Mouse (Mus musculus) c-Kit-positive CD71-positive TER-119-negative erythroid progenitor cells, embryonic 14.5 days (primary cell): ENCODE measurements around the gene Tldc2.

Experiments used
- DNase-seq: peaks from one replicate; pipeline ENCODE4 v3.0.0-alpha.2; 2013; ENCODE audit warnings: low read depth

Tldc2 gene

DNA sequence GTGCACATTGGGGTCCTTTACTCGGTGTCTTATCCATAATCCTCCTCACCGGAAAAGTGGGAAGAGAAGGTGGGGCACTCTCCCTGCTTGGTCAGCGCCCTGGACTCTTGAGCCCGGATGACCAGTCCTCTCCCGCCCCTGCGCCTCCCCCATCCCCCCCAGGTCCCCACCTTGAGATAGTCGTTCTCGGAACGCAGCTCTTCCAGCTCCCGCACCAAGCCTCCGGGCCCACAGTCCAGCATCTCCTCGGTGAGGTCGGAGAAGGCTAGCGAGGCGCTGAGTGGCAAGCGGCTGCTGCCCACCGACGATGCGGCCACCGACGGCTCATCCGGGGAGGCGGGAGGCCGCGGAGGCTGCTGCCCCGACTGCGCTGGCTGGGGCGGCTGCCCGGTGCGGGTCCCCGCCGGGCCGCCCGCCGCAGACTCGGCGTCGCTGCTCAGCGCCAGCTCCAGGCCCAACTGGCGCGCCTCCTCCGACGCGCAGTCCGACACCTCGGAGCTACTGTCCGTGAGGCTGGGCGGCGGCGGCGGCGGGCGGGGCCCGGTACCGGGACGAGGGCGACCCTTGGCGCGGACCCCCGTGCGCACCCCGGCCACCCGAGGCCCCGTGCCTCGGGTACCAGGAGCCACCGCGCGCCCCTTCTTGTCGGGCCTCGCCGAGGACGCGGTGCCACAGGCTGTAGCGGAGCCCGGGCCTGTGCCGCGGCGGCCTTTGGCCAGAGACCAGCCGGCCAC lies 8.6 kb upstream of the Tldc2 start:
- no peak for DNase-seq

DNA sequence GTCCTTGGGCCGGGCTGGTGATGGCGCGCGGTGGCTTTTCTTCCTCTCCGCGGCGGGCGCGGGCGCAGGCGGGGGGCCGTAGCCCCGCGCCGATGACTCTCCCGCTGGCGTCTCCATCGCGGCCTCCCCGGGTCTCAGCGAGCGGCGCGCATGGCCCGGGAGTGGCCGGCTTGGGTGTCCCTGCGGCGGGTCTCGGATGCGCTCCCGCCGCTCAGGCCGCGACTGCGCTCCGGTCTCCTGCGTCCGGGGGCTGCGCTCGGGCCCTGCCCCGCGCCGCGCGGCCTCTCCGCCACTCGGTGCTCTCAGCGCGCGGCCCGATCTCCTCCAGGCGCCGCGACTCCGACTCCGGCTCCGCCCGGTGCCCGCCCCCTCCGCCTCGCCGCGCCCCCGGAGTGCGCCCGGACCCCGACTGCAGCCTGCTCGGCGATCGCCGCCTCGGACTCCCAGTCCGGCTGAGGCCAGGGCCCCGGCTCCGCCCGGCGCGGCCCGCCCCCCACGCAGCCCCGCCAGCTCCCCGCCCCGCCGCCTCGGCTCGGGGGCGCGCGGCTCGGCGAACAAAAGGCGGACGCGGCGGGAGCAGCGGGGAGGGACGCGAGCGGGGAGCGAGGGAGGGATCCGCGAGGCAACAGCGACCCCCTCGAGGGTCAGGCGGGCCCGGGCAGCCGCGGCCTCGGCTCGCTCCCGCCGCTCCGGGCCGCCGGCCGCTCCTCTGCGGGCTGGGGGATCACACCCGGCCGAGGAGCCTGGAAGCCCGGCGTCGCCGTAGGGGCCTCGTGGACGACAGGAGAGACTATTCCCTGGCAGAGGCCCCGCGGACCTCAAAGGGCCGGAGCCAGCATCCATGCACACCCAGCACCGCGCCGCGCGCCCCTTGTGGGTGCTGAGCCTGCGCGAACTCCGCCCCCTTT lies 7.8 kb upstream of the Tldc2 start, which contains the start of gene Soga1:
Gene Soga1, minus strand, starts transcription at position 462 of the 908 bp plus-strand sequence.
- no peak for DNase-seq

DNA sequence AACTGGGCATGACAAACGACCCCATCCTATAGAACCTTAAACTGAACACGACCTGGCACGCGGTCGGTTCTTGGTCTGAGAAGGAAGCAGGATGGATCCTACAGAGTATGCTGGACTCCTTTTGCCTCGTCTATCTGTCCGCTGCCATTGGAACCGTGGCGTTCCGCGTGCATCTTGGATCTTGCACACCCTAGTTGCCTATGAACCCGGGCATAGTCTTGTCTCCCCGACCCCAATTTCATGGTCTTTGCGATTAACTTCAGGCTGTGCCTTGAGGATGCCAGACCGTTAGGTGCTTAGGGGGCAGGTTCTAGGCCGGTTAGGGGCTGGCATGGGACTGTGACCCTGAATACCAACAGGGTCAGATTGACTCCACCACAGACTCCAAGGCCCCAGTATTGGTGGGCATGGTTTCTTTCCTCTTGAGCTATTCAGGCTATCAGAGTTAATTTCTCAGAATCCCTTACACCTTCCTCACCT lies 7.1 kb upstream of the Tldc2 start:
- no peak for DNase-seq

DNA sequence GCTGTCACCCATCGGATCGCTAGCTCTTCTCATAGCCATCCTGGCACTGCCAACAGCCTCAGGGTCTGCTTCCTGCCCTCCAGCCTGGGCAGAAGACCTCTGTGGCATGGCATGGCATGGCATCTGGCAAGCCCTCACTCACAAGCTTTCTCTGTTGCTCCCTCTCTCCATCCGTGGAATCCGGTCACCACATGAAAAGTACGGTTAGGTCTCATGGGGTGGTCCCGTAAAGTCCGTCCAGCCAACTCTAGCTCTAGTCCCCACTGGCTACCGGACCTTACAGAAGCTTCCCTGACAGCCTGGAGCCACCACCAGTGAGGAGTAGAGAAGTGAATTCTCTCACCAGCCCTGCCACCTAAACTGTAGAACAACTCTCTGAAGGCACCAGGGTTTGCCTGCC lies 5.5 kb upstream of the Tldc2 start:
- no peak for DNase-seq

DNA sequence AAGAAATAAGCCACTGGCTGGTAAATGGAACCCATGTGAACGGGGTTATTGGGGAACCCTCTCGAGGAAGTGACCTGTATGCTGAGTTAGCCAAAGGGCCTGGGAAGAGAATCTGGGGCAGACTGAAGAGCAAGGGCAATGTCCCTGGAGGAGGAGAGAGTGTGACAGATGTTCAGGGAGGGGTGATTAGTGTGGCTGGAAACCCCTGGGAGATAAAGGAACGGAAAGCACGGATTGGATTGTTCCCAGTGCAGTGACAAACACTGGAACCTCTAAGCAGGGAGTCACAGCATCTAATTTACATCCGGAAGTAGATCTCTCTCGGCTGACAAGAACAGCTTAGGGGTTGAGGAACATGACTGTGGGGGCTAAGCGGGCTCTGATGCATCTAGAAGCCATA lies 4.9 kb upstream of the Tldc2 start:
- no peak for DNase-seq

DNA sequence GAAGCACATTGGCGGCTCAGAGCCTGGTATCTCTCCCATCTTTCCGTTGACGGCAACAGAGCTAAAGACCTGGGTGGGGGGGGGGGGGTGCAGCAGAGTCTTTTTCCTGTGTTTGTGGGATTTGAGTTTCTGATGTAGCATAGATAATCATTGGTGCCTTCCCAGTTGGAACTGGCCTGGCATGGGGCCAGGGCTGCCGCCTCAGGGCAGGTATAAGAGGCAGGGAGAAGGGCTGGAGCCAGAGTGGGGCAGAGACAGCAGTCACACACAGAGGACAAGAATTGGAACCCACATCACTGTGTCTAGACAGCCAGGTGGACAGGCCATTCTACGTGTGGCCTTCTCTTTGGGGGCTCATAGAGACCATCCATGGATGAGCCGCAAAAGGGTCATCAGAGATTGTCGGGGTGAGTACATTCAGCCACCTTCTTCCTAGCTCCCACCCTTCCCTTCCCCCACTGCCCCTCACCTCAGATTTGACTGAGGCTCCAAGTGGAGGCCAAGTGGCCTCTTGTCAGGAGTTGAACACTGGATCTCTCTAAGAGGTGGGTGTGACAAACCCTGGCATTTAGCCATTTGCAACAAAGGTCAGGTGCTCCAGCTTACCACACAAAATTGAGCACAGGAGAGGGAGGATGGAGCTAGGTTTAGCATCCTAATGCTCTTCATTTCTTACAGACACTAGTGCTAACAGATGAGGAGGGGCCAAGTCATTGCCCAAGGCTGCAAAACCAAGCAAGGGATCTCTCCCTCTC lies 1.8 kb upstream of the Tldc2 start:
- no peak for DNase-seq

DNA sequence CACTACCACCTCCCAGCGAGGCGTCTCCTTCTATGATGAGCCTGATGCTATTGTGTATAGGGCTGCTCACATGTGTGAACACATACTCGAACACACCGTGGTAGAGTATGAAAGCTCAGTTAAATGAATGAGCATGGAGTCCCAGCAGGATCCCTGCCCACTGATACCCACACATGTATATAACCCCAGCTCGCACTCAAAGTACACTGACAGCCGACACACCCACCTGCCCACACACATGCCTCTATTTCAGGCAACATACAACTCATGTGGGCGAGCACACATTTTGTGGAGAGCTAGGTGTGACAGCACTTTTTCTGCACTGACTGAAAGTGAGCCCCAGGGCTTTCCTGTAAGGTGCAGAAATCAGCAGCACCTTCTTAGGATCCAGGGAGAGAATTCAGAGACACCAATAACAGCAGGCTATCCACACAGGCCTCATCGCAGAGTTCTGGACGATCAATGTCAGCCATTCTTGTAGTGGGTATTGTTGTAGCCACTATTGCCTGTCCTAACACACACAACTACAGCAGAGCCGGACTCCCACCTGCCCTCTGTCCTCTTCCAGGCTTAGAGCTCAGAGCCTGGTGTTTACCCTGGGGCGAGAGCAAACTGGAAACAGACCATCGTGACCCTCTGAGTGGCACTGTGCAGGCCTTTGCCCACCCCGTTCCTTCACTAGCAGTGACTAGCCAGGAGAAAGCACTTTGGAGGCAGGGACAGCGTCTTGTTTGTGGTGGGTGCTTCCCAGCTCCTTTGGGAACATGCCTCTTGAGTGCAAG lies 872 bp downstream of the Tldc2 start:
- DNase-seq: no peak

DNA sequence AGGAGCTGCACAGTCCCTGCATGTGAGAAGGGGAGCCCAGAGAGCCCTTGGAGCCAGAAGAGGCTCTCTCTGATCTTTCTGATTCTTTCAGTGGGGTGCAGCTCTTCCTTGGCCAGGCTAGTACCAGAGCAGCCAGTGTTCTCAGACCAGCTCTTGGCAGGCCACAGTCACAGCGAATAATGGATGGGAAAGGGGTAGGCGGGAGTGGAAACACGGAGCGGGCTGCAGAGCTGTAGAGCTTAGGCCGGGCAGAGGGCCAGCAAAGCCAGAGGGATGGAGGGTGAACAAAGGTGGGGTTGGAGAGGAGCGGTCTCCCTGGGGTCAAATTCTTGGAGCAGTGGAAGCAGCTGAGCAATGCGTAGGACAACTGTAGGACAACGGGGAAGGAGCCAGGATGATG lies 5.2 kb downstream of the Tldc2 start:
- no peak for DNase-seq

DNA sequence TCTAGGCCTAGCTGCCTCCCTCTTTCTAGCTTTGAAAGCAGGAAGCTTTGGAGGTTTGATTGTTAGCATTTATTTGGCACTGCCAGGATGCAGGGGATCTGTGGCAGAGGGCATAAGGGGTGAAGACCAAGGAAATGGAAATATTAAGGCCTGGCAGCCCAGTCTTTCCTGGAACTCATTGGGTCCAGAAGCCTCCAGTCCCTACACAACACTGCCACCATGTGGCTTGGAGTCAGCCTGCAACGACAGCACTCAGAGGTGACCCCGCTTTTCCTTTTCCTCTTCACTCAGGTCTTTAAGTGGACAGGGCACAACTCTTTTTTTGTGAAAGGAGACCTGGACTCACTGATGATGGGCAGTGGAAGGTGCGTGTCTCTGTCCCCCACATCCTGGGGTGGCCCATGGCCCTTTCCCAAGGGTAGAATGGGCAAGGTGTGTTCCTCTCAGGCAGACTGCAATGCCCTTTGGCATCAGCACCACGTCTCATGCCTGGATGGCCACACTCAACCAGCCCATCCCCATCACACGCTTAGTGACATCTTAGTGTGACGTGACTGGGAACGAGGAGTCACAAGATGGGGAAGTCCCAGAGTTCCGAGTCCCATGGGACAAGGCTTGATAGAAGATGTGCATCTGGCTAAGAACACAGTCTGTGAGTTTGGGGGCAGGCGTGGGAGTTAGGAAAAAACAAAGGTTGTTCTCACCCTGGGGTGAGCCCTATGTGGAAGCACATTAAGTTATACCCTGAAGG lies 8.3 kb downstream of the Tldc2 start:
- peak; percentile 39 for DNase-seq

DNA sequence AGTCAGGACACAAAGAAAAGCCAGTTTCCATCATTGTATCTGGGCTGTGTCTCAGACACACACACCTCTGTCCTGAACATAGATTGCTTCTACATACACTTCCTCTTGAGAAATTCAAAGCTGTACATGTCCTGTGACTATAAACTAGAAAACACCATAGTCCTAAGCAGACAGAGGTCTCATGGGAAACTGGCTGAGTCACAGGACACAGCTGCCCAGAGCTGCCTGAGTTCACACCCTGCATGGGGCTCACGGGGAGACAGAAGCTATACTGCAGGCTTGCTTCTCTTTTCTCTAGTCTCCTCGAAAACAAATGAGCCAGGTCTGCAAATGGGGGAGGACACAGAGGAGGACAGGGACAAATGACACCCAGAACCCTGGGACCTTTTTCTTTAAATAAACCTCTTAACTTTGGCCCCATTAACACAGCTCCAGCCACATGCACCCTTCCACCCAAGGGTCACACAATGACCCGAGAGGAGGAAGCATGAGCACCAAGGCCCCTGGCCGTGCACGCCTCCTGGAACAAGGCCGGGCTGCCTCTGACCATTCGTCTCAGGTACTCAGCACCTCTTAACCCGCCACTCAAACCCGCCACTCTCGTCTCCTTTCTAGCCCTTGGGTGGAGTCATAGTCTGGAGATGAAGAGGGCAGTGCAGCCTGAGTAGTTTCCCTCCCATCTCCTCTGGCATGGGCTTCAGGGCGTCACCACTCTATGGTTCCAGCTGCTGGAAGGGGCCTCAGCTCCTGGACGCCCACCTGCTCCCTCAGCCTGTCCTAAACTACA lies 12.9 kb downstream of the Tldc2 start:
- DNase-seq: no peak

DNA sequence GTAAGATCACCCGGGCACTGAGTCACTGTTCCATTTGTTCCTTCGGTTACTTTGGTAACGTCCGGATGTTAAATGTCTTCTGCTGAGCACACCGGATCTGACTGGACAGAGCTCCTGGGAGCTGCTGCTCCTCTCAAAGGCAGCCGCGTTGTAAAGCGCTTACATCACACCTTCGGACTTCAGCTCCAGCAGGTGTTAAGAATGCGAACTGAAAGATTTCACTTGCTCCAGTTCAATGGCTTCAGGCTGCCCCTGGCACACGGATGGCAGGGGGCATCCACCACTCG lies 13.4 kb downstream of the Tldc2 start:
- DNase-seq: no peak

DNA sequence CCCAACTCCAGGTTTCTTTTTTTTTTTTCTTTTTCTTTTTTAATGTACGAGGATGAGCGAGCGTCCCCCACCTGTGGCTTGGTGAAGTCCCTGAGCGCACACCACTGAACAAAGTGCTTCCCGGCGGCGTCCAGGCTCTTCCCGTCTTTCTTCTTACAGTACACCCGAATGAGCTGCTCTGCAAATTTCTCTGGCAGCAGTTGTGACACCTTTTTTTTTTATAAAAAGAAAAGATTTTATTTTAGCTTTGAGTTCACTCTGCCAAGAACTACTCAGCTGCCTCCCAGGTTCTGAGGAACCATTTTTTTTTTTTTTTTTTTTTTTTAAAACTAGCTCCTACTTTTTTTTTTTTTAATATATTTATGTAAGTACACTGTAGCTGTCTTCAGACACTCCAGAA lies 14.8 kb downstream of the Tldc2 start:
- no peak for DNase-seq

DNA sequence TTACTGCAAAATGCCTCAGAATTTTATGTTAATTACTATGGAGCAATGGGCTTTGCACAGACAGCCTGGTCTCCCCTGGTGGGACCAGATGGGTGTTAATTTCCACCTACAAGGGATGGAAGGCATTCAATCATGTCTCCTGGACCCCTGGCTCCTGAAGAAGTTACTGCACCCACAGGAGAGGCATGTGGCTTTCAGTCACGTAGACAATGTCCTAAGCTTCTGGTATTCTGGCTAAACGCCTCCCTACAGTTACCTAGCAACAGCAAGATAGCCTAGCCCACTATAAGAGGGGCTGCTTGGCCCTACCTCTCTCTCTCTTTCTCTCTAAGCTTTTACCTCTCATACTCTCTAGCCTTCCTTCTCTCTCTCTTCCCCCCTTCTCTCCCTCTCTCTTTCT lies 15.4 kb downstream of the Tldc2 start:
- DNase-seq: no peak

DNA sequence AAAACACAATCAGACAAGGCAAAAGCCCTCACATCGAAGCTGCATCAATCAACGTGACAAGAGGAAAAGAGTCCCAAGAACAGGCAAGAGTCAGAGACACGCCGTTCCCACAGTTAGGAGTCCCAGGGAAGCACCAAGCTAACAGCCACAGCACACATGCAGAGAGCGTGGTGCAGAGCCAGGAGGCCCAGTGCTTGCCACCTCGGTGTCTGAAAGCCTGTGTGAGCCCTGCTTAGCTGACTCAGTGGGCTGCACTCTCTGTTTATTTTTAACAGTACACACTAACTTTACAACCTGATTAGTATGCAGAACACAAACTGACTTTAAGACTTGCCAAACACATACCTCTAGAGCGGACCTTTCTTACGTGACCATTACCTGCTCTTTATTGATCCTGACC lies 17.6 kb downstream of the Tldc2 start:
- no peak for DNase-seq

DNA sequence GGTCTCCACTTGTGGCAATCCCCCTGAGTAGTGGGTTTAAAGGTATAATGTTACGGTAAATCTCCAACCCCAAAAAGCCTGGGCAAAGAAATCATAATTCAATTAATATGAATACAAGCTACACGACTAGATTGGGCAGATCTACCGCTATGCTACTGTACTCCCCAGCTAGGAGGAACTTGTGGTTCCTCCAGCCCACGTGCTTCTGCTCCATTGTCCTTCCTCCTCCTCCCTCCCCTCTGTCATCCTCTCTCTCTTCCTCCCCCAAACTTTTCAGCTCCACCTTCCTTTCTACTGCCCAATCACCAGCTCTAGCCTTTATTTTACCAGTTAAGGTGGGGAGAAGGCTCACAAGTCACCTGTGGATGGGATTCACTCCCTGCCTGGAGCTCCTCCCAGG lies 21.4 kb downstream of the Tldc2 start:
- no peak for DNase-seq

DNA sequence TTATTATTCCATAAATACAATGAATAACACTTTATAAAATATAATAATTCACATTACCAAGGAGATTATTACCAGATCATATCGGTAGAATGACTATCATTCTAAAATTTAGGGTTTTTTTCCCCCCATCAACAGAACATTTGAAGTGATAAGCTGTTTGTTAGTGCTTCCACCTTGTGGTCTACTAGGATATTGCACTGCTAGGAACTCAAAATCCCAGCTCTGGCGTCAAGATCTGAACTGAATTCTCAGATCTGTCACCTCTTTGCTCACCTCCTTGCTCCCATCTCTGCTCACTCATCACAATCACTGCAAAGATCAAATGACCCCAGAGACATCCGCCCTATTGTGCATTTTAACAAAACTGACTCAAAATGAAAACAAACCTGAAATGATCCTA lies 30.1 kb downstream of the Tldc2 start:
- peak; percentile 44 for DNase-seq

DNA sequence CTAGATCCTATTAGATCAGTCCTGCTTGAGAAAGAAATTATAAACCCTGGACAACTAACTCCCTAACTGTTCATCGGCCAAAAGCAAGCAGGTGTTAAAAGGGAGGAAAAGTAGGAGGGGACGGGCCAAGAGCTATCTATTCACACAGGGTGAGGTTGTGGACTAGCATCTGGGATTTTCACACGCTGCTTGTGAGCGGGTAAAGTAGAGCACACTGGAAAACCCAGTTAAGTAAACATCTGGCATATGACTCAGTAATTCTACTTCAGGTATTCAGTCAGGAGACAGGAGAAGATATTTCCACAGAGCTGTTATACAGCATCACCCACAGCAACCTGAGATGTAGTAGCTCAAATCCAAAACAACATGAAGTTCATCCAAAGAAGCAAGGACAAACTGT lies 31.7 kb downstream of the Tldc2 start:
- DNase-seq: no peak

DNA sequence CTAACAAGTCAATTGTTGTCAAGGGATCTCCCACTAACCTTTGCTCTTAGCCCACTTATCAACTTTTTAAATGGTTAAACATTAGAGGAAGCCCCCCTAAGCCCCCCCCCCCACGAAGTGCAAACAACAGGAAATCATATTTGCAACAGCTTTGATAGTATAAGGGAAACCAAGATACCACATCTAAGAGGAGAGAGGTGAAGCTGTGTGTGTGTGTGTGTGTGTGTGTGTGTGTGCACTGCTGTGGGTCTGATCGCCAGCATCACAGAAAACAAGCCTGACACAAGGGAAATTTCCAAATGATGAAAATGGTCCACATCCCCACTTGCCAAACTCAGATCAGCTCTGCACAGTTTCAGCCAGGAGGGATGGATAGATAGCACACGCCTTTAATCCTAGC lies 32.2 kb downstream of the Tldc2 start:
- no peak for DNase-seq

DNA sequence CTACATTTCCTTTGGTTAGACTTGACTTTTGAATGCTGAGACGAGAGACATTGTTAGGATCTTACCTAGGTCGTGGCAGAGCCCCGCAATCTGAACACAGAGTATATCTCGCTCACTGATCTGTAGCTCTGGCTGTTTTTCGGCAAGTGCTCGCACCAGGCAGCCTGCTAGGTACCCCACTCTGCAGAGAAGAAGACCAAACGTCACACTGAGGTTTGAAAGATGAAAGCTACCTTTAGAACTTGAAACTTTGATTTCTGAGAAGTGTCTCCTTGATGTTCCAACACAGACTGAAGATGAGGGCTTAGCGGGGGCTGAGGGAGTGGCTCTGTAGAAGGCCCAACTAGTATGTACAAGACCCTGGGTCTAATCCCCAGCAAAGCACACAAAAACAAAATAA lies 34.9 kb downstream of the Tldc2 start:
- DNase-seq: no peak

DNA sequence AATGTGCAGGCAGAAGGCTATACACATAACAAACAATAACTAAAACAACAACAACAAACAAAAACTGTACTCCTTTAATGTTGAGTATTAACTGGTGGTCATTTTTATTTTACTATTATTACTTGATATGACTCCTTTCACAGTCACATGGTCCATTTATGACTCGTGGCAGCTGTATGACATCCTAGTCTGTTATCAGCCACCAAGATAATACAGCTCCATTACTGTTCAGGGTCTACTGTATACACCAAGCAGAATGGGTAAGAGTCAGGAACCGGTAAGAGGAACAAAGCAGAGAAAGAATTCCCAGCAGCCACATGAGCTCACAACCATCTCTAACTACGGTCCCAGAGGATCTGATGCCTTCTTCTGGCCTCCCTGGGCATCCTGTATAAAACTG lies 38.4 kb downstream of the Tldc2 start:
- DNase-seq: no peak
